Mouse (Mus musculus) olfactory bulb, adult 2 months (tissue): Measurements from ENCODE around the gene Supt4a.

Experiments
- CTCF ChIP-seq: fragments of 200-500 bp; IDR thresholded peaks from 2 replicates; pipeline ENCODE4 v1.5.1; 2012; ENCODE audit warnings: low read depth, mild to moderate bottlenecking, low read length, moderate library complexity; ENCODE audit not compliant: insufficient read depth
- POLR2A ChIP-seq: fragments of 200-500 bp; IDR thresholded peaks from 2 replicates; pipeline ENCODE4 v1.6.1; 2012; ENCODE audit warnings: mild to moderate bottlenecking, low read depth, low read length, moderate library complexity; ENCODE audit not compliant: insufficient read depth

DNA sequence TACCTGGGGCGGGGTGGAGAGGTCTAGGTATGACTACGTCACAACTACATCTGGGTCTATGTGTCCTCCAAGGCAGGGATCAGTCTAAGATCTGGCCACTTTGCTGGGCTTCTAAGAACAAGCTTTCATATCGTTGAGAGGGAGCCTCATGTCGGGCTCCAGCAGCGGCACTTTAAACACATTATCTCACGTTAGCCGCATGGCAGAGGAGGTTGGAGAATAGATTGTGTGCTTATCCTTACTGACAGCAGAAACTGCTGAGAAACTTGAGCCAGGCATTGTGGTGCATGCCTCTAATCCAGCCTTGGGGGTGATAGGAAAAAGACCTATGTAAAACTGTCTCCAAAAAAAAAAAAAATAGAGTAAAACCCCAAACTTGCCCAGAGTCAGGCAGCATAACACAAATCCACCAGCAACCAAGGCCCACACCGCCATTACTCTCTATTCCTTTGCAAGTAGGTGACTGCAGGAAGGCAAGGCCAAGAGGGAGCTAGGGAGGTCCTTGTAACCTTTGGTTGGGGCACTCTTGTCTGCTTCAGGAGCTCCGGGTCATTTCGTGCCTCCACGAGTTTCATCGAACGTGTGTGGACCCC lies 7.7 kb upstream of the Supt4a start:
- TF ChIP-seq CTCF (no peak), POLR2A (no peak)
